Mouse (Mus musculus): ENCODE data around the gene Gm28576.
"Not testable (repeated sequence)": the region's sequence is repeated elsewhere in the genome, so short reads cannot be mapped to it uniquely, and the experiment has no call there.

Gm28576 gene

DNA sequence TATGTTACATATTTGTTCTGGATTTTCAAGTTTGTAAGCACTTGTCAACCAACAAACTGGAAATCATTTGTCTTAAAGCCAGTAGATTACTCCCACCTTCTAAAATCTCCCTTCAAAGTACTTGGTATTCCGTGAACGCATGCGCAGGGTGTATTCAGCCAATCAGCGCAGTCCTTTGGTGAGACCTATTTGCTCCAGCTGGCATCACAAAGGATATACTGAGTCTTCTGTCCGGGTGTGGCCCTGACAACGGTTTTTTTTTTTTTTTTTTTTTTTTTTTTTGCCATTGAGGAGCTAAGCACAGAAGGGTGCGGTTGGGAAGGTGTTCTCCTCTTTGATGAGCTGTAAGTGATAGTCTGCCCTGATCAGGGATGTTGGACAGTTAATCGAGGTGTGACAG, at the start of gene Gm28576:
TSS of gene Gm28576 (plus strand) at position 301 of the 400 bp plus-strand sequence.
- DNase-seq = not testable (repeated sequence)
